Mouse (Mus musculus): Measurements from ENCODE around the gene Wiz.

Gene Wiz

DNA sequence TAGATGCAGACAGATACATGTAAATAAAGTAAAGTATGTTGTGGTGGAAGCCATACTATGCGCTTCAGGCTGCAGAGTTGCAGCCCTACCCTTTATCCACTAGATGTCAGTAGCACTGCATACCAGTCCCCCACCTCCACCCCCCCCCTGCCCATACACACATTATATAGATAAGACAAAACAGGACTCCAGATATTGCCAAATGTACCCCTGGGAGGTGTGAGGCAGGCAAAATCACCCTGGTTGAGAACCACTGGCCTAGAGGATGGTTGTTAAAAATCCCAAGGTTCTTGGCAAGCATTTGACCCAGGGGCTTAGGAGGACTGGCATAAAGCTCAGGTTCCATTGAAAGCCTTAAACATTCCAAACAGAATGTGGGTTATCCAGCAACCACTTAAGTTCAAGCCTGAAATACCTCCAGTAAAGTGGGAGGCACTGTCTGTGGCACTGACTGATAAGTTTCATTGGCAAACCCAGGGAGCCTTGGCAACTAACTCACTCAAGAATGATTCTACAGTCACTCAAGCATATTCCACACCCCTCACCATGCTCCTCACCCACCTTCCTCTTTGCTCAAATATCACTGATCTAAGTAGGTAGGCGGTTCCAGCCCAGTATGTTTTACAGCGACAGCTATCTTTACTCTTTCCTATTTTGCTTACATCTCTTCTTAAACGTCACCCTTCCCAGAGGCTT is 40.1 kb downstream of the Wiz start:
- peak; percentile 74 for DNase-seq (ENCODE audit: low read depth, low spot score)

DNA sequence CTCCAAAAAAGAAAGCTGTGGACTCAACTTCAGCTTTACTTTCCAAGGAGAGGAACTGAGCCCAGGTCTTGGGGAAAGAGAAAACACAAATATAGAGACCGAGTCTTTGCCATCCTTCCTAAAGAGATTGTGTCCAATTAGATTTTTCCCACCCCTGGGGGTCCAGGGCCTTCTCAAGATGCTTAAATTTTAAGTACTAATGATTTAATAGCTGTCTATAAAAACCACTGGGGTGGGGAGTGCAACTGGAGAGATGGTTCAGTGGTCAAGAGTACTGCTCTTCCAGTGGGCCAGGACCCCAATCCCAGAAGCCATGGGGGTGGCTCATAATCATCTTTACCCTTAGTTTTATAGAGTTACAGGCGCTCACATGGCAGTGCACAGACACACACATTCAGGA is 40.8 kb downstream of the Wiz start:
- DNase-seq (ENCODE audit: low read depth, low spot score), result no peak

DNA sequence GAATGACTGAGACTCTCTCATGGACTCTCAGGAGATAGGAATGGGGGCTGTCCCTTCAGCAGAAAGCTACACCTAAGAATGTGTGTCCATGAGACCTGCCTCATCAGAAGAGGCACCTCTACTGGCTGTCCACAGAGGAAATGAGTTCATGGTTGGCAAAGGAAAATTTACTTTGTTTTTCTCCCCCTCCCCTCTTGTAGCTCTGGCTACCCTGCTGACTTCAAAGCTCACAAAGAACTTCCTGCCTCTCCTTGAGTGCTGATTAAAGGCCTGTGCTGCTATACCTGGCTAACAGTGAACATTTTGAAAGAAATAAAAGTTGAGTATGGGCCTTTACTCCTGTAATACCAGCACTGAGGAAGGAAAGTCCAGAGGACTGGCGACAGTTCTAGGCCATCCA is 48.1 kb downstream of the Wiz start:
- DNase-seq (ENCODE audit: low read depth, low spot score), result no peak

DNA sequence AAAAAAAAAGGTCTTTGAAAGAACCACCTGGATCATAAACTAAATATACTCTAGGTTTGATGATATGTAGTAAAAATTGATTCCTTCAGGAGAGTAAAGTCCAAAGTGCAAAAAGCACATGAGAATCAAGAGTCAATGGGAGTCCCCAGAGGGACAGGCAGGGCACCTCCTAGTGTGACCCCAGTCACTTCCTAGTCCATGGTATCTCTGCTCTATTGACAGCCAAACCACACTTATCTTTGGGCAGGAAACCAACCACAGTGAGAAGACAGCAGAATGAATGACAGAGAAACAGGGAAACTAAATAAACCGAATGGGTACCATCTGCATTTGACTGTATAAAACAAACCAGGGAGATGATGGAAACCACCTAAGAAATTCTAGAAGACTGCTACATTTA is 49.1 kb downstream of the Wiz start:
- DNase-seq (ENCODE audit: low read depth, low spot score), result no peak

DNA sequence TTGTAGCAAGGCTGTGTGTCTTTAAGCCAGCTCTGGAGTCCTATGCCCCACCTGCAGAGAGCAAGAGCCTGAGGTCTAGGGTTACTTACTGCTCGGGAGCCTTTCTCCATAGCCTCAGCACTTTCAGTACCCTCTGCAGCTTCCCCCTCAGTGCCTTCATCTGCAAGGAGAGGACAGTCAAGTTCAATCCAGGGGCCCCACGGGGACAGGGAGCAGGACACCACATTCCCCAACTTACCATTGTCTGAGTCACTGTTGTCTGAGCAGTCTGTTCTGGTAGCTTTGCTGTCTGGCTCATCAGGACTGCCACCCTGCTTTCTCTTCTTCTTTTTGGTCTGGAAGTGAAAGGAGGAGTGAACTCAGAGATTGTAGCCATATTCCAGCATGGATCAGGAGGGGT is 53.4 kb downstream of the Wiz start:
- no peak for DNase-seq (ENCODE audit: low read depth, low spot score)

DNA sequence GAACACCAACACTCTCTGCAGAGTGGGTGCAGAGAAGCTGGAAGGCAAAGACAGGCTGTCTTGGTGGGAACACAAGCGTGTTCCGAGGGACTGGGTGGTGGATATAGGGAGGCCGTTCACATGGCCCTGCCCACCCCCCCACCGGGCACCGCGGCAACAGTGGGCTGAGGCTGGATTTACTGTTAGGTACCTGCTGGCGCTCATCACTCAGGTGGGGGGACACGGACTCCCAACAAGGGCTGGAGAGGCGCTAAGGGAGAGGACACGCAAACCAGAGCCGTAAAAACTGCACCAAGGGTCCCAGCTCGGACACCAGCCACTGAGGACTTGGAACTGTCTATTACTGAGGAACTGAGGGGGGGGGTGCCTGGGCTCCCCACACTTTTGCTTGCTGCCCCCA is 54.3 kb downstream of the Wiz start:
- DNase-seq (ENCODE audit: low read depth, low spot score), result no peak

DNA sequence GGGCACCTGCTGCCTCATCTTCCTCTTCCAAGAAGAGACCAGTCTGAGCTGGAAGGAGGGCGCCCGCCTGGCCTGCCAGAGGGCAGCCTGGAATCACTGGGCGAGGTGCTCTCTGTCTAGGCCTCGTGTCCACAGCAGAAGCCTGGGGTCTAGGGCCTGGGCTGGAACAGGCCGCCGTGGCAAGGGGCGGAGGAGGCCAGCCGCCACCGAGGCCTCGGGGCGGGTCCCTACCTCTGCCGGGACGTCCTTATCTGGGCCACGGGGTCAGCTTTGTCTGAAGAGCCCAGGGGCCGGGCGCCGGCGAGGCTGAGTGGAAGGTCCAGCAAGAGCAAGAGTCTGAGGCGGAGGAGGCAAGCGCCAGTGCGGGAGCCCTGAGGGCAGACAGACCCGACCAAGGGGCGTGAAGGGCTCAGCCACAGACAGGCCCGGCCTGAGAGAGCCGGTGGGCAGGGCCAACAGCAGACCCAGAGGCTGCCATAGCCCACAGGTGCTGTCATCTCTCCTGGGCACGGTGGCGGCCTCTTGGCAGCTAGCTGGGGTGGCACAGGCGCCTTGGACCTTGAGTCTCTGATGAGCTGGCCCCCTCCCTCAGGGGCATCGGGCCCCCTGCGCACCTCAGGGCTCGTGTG is 55.5 kb downstream of the Wiz start:
- peak; percentile 34 for DNase-seq (ENCODE audit: low read depth, low spot score)

DNA sequence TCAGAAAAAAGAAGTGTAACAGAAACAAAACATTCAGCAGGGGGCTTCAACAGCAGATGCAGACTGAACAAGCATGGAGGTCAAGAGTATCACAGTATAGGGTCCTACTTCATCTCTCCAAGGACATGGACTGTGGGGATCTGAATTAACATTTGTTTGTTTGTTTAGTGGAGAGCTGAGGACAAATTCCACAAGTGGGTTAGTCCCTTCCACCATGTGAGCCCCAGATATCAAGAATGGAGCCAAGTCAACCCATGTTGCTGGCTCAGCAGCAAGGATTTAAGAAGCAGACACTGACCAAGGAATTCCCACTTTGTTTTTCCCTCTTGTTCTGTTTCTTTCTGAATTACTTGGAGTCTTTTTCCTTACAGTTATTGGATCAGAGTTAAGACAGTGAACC is 61.7 kb downstream of the Wiz start:
- no peak for DNase-seq (ENCODE audit: low read depth, low spot score)

DNA sequence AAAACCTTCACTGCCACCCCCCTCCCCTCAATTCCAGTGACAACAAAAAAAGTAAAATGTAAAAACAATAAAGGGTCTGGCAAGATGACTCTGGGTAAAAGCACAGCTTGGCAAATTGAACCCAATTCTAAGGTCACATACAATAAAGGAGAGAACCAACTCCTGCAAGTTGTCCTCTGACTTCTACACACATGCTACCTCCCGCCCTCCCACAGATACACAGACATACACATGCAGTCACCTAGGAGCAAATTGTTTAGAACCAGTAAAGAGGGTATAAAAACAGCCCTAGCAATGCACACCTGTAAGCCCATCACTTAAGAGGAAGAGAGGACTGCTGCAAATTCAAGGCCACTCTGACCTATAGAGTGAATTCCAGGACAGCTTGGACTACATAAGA is 66.4 kb downstream of the Wiz start:
- DNase-seq (ENCODE audit: low read depth, low spot score), result no peak

DNA sequence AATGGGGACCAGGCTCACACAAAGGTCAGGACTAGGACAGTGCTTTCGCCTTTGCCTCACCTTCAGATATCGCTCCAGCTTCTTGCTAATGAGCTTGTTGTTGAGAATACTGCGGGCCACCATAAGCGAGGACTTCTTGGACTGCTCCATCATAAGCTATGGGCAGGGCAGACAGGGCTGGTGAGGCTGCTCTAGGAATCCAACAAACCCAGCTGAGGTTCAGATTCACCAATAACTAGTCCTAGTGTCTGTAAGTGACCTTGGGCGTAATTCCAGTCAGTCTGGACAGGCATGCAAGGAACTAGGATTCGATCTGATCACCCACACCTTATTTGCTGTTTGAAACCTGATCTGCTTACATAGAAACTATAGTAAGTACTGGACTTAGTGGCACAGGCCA is 67.4 kb downstream of the Wiz start:
- DNase-seq (ENCODE audit: low read depth, low spot score), result no peak

DNA sequence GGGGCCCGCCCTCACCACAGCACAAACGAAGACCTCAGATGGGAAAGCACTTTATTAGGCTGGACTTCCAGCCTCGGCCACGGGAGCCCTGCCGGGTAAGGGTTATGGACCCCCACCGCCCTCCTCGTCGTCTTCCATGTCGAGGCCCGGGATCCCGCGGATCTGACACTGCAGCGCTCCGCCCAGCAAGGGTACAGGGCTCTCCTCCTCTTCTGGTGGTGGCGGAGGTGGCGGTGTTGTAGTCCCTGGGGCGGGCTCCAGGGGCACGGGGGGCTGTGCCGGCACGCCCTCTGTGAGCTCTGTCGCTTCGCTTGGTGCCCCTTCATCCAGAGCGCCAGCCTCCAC is 67.9 kb downstream of the Wiz start:
- no peak for DNase-seq (ENCODE audit: low read depth, low spot score)

DNA sequence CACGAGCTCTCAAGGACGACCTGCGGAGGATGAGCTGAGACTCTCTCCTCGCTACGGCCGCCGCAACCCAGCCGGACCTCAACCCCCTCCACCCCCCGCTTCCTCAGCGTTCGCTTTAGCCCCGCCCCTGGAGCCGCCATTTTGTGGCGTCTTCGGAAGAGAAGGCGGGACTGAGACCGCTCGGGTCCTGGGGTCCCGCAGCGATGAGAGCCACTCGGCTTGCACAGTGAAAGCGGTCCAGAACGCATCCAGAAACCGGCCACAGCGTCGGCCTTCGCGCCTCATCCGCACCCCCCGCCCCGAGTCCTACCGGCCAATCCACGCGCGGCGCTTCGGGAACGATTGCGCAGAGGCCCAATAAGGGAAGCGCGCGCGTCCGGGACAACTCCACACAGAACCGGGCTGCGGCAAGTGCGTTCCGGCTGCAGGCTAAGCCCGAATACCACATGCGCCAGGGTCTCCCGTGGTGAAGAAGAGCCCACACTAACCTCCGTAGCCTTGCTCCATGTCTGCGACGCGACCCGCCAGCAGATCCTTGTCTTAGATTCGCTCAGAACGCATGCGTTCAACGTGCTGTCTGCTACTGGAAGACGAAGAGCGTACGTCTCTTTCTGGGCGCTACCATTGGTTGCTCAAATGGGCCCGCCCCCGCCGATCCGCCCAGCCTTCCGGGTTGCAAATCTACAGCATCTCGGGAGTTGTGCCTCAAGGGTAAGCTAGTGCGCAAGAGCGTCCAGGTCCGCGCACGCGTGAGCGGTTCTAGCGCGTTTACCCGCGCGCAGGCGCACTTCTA is 68.4 kb downstream of the Wiz start, which contains the start of gene Akap8:
TSS of gene Akap8 (minus strand) at position 642 of the 793 bp plus-strand sequence.
- DNase-seq (ENCODE audit: low read depth, low spot score), result peak; percentile 100

DNA sequence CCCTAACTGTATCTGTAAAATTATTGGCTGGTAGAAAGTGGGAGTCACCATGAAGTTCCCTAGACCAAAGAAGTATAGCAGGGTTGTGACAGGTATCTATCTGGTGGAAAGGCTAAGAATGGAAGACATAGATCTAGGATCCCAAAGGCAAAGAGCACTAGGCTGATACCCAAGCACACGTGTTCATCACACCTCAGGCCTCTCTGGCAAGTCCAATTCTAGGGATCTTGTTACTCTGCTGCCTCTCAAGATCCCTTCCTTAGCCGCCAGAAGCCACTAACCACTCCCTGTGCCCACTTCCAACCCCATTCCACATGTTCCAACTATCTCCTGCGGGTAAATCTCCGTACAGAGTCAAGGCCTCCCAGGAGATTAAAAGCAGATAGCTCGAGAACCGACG is 69.3 kb downstream of the Wiz start:
- peak; percentile 49 for DNase-seq (ENCODE audit: low read depth, low spot score)

DNA sequence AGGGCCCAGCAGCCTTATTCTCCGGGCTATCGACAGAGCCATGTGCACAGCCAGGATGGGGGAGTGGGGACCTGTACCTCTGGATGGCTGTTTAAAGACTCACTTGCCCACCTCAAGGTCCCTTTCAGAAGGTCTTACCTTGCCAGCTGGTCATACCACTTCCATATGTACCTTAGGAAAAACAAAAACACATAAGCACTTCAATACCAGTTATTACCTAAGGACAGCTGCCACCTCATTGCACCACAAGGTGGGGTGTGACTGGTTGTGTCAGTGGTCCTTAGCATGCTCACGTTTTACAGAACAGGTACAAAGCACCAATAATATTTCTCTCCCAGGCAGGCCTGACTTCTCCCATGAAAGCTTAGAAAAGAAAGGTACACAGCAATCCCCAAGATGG is 71.5 kb downstream of the Wiz start:
- DNase-seq (ENCODE audit: low read depth, low spot score), result no peak

DNA sequence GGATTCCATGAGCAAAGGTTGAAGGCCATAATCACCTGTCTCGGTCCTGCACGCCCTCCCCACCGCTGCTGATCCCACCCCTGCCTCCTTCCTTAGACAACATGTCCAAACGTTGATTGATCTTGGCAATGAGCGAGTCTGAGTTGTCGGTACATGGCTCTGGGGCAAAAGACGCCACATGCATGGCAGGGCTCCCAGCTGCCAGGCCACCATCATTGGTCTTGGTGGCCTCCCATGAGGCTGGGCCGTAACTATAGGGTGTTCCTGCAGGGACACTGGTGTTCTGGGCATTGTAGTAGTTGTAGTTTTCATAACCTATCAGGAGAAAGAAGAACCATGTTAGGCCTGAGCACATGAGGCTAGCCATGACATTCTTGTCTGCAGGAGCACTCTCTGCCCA is 72.2 kb downstream of the Wiz start:
- no peak for DNase-seq (ENCODE audit: low read depth, low spot score)

DNA sequence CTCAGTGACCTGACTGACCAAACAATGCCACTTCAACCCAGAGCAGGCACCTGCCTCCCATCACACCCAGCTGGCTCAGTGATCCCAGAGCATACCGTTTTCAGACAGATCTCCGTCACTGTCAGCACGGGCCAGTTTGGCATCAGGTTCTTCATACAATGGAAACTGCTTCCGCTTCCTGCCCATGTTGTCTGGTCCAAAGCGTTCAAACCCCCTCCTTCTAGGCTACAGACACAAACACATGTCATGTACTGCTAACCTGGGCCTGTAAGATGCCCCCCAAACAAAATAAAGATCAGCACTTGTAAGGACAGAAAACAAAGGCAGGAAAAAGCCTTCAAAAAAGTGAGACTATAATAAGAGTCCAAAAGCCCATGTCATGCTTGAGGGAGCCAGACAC is 73.7 kb downstream of the Wiz start:
- no peak for DNase-seq (ENCODE audit: low read depth, low spot score)

DNA sequence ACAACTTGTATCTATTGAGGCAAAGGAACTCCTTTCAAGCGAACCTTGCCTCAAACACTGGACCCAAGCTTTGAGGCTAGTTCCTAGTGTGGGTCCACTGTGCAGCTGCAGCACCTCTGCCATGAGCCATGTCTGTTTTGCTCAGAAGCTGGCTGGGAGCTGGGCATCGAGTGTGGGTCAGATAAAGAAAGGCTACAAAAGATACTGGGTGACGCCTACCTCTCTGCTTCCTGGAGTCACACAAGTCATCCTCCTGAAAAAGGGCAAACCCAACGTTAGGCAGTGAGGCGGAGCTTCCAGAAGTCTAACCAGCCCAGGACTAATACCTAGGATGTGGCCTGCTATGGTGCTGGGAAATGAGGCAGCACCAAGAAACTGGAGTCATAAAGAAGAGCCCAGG is 75.3 kb downstream of the Wiz start:
- no peak for DNase-seq (ENCODE audit: low read depth, low spot score)

DNA sequence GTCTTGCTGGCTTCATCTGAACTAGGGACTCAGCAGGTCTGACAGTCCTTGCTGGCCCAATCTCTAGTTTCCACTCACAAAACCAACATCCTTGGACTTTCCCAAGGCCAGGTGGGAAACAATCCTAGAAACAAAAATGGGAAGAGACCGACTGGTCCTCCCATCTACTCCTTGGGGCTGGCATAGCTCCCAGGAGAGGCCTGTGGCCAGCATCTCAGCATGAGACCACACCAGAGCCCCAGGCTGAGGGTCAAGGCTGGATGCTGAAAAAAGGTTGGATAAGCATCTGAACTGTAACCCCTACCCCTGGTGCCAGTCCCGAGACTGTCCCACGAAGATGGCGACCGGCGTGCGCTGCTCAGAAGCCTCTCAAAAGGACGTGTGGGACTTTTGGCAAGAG is 76.4 kb downstream of the Wiz start:
- DNase-seq (ENCODE audit: low read depth, low spot score), result no peak

DNA sequence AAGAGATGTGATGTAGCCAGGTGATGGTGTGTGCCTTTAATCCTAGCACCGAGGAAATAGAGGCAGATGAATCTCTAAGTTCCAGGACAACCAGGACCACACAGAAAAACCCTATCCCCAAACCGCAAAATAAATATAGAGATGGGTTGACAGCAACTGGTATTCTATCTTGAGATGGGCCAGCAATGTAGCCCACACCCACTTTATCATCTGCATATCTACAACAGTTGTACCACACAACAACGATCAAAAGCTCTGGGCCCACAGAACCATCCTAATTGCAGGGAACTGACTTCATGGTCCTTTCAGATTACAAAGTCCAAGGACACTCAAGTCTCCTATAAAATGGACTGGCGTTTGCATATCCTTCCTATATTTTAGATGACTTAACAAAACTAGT is 81.3 kb downstream of the Wiz start:
- DNase-seq (ENCODE audit: low read depth, low spot score), result no peak
